Mouse (Mus musculus) CH12.LX (cell line): ENCODE measurements at regions not wholly inside any gene's neighbourhood (a gene's known extent, or its start where the extent isn't known, plus 50 kb on each side); places are given as distances from the start of the nearest gene placed in this dataset.
A peak's percentile ranks its signal among the peaks of the same experiment; 100 is the strongest.

ENCODE experiments used
- DNase-seq: peaks from one replicate; pipeline ENCODE4 v3.0.0-alpha.2; 2013; ENCODE audit errors: extremely low read depth
- H3K27ac ChIP-seq: 2 replicates; pipeline ENCODE4 v1.5.1; 2012; ENCODE audit warnings: low read depth, mild to moderate bottlenecking, control low read depth, moderate library complexity; ENCODE audit not compliant: insufficient read depth
- H3K27me3 ChIP-seq: replicated peaks from 2 replicates; pipeline ENCODE3; 2012; ENCODE audit warnings: inconsistent platforms
- H3K36me3 ChIP-seq, 2 experiments: replicated peaks in 1 of 2; 2 replicates each; pipeline versions ENCODE3 to v1.6.1; 2012; ENCODE audit warnings: inconsistent platforms in 1 of 2, low read length in 1 of 2, mild to moderate bottlenecking in 1 of 2, mixed read lengths in 1 of 2, moderate library complexity in 1 of 2; ENCODE audit not compliant: control insufficient read depth in 1 of 2, insufficient read depth in 1 of 2
- H3K4me1 ChIP-seq, 2 experiments: 2 replicates each; pipeline ENCODE4 v1.6.1; 2012; ENCODE audit warnings: inconsistent platforms in 1 of 2, moderate library complexity in 1 of 2; ENCODE audit not compliant: insufficient read depth in 2 of 2, control insufficient read depth in 1 of 2
- H3K4me2 ChIP-seq: 2 replicates; pipeline ENCODE4 v1.6.1; 2012; ENCODE audit warnings: low read depth, mild to moderate bottlenecking, control low read depth; ENCODE audit not compliant: poor library complexity, insufficient read depth, severe bottlenecking
- H3K4me3 ChIP-seq, 3 experiments: fragments of 150-350 bp in 1 of 3; sonication (generic) in 1 of 3; replicated peaks in 1 of 3; 2 replicates each; pipeline versions ENCODE3 to v1.5.1; 2011 to 2012; ENCODE audit warnings: low read depth in 2 of 3, low read length in 2 of 3, mild to moderate bottlenecking in 2 of 3, moderate library complexity in 2 of 3, control low read depth in 1 of 3, improper control_type of control experiment in 1 of 3, inconsistent platforms in 1 of 3, mixed read lengths in 1 of 3; ENCODE audit not compliant: poor library complexity in 1 of 3
- H3K79me2 ChIP-seq: replicated peaks from 2 replicates; pipeline ENCODE4 v1.6.1; 2012; ENCODE audit warnings: mild to moderate bottlenecking, moderate library complexity; ENCODE audit not compliant: control insufficient read depth, poor library complexity, insufficient read depth, severe bottlenecking; ENCODE audit errors: extremely low read depth
- H3K9ac ChIP-seq: 2 replicates; pipeline ENCODE4 v1.6.1; 2012; ENCODE audit warnings: low read depth, mild to moderate bottlenecking, control low read depth, moderate library complexity; ENCODE audit not compliant: insufficient read depth
- H3K9me3 ChIP-seq: replicated peaks from 2 replicates; pipeline ENCODE3; 2012; ENCODE audit warnings: low read length, inconsistent platforms, mixed read lengths
- ELF1 ChIP-seq: IDR thresholded peaks from 2 replicates; pipeline ENCODE4 v1.6.1; 2014; ENCODE audit warnings: low read depth, mild to moderate bottlenecking, inconsistent platforms, low read length, improper control_type of control experiment
- EP300 ChIP-seq: IDR thresholded peaks from 2 replicates; pipeline ENCODE4 v1.6.1; 2011; ENCODE audit warnings: low read length, improper control_type of control experiment
- ETS1 ChIP-seq: conservative IDR thresholded peaks from 2 replicates; pipeline ENCODE4 v1.6.1; 2012; ENCODE audit warnings: low read depth, mild to moderate bottlenecking, inconsistent platforms, low read length, improper control_type of control experiment, moderate library complexity
- IRF4 ChIP-seq: IDR thresholded peaks from 2 replicates; pipeline ENCODE4 v1.6.1; 2014; ENCODE audit warnings: low read depth, mild to moderate bottlenecking, inconsistent platforms, low read length, improper control_type of control experiment
- JUN ChIP-seq: IDR thresholded peaks from 2 replicates; pipeline ENCODE4 v1.6.1; 2011; ENCODE audit warnings: low read depth, mild to moderate bottlenecking, low read length, improper control_type of control experiment, moderate library complexity; ENCODE audit not compliant: insufficient read depth
- MAFK ChIP-seq: IDR thresholded peaks from 2 replicates; pipeline ENCODE4 v1.6.1; 2011; ENCODE audit warnings: low read length, improper control_type of control experiment; ENCODE audit not compliant: insufficient replicate concordance
- MAX ChIP-seq: IDR thresholded peaks from 2 replicates; pipeline ENCODE4 v1.6.1; 2011; ENCODE audit warnings: low read length, improper control_type of control experiment
- MAZ ChIP-seq: IDR thresholded peaks from 2 replicates; pipeline ENCODE4 v1.6.1; 2012; ENCODE audit warnings: low read depth, mild to moderate bottlenecking, inconsistent platforms, low read length, improper control_type of control experiment, moderate library complexity
- TCF12 ChIP-seq: IDR thresholded peaks from 2 replicates; pipeline ENCODE4 v1.6.1; 2014; ENCODE audit warnings: low read depth, mild to moderate bottlenecking, inconsistent platforms, low read length, improper control_type of control experiment
- UBTF ChIP-seq: IDR thresholded peaks from 2 replicates; pipeline ENCODE4 v1.6.1; 2012; ENCODE audit warnings: low read depth, mild to moderate bottlenecking, inconsistent platforms, low read length, improper control_type of control experiment, moderate library complexity
- ZKSCAN1 ChIP-seq: IDR thresholded peaks from 2 replicates; pipeline ENCODE4 v1.6.1; 2012; ENCODE audit warnings: low read depth, inconsistent platforms, low read length, improper control_type of control experiment, borderline replicate concordance
- ZMIZ1 ChIP-seq: IDR thresholded peaks from 2 replicates; pipeline ENCODE4 v1.6.1; 2012; ENCODE audit warnings: low read depth, mild to moderate bottlenecking, inconsistent platforms, low read length, improper control_type of control experiment
- ZNF384 ChIP-seq: IDR thresholded peaks from 2 replicates; pipeline ENCODE4 v1.6.1; 2012; ENCODE audit warnings: low read depth, low read length, improper control_type of control experiment, inconsistent platforms
- dilution Hi-C: fragments of 300-500 bp; cut with MboI; formaldehyde crosslinking; loops from 2 replicates; pipeline ENCODE4 v1.14.3; 2020; ENCODE audit warnings: low sequenced_read_pairs; ENCODE audit not compliant: extremely low pct_unique_long_range_greater_than_20kb, extremely low pct_ligation_motif_present
- in situ Hi-C: fragments of 300-500 bp; cut with MboI; formaldehyde crosslinking; loops from 3 replicates; pipeline ENCODE4 v1.14.3; 2019; ENCODE audit warnings: low sequenced_read_pairs, low pct_ligation_motif_present, low pct_unique_long_range_greater_than_20kb, mixed read lengths

GRCm38 (mm10) chr11:17708769-17709168 lies 244.9 kb downstream of the Etaa1 start:
- H3K9ac ChIP-seq = no peak overlapping the region
- H3K9me3 ChIP-seq = no peaks in the 10 kb centered on the region
- dilution Hi-C loops (no loop called here), in situ Hi-C loops (no loop called here)
- no peak overlapping the region for H3K4me3 ChIP-seq
- H3K27ac ChIP-seq = no peak overlapping the region
- peaks cover 0 to 7% of the 10 kb centered on the region in 2 experiments; a peak in 2 of 4 replicates for H3K4me1 ChIP-seq
- no peaks in the 10 kb centered on the region for H3K36me3 ChIP-seq
- no peak for DNase-seq
- H3K79me2 ChIP-seq = no peaks in the 10 kb centered on the region
- H3K4me2 ChIP-seq = no peak overlapping the region
- TF ChIP-seq TCF12 (no peak), JUN (no peak), ETS1 (peak; percentile 49; the same call in 1 of the 2 replicates), ELF1 (no peak), MAFK (no peak), MAZ (no peak), UBTF (no peak)
- TF ChIP-seq, all 38 proteins: peak for 1
- no peaks in the 10 kb centered on the region for H3K27me3 ChIP-seq

GRCm38 (mm10) chr11:17722051-17722450 lies 231.6 kb downstream of the Etaa1 start:
- H3K4me1 ChIP-seq = peaks cover 4 to 9% of the 10 kb centered on the region in 2 experiments; a peak in 3 of 4 replicates
- no peaks in the 10 kb centered on the region for H3K79me2 ChIP-seq
- in situ Hi-C loops = no loop called here
- no peaks in the 10 kb centered on the region for H3K9me3 ChIP-seq
- no peak for TF ChIP-seq ZMIZ1
- no peak for TF ChIP-seq MAX
- TF ChIP-seq ELF1 = no peak
- no peak for TF ChIP-seq IRF4
- no peak for TF ChIP-seq ZKSCAN1
- no peak for TF ChIP-seq ZNF384
- no peak for TF ChIP-seq EP300
- DNase-seq = no peak
- H3K36me3 ChIP-seq = no peaks in the 10 kb centered on the region
- no peak overlapping the region for H3K4me2 ChIP-seq
- dilution Hi-C loops = no loop called here
- H3K9ac ChIP-seq = no peak overlapping the region
- no peaks in the 10 kb centered on the region for H3K27me3 ChIP-seq
- H3K4me3 ChIP-seq = no peak overlapping the region
- no peak overlapping the region for H3K27ac ChIP-seq
